Mouse (Mus musculus) gastrocnemius, adult 2 months (tissue): ENCODE measurements around the gene Sumo1. TPM values are rescaled to one million over a fixed set of nuclear protein-coding genes. Genes with fewer than 3 reads are reported as not detected.
"Not testable (repeated sequence)": the region's sequence is repeated elsewhere in the genome, so short reads cannot be mapped to it uniquely, and the experiment has no call there.

Experiments
- DNase-seq: peaks from one replicate; pipeline ENCODE4 v3.0.0; 2022
- H3K27ac ChIP-seq: fragments of 200-600 bp; 2 replicates; pipeline ENCODE4 v1.8.1; 2022; ENCODE audit warnings: mild to moderate bottlenecking
- H3K4me3 ChIP-seq: fragments of 200-600 bp; 2 replicates; pipeline ENCODE4 v1.8.1; 2022; ENCODE audit warnings: mild to moderate bottlenecking, moderate library complexity
- CTCF ChIP-seq: fragments of 200-600 bp; IDR thresholded peaks from 2 replicates; pipeline ENCODE4 v1.8.1; 2022; ENCODE audit warnings: antibody characterized with exemption, mild to moderate bottlenecking, moderate library complexity
- intact Hi-C: fragments of 180-260 bp; cut with DNase I; formaldehyde crosslinking; loops from one replicate; pipeline ENCODE4 v1.15.1; 2025
- total RNA-seq, 2 experiments: library from RNA; stranded (reverse); gene quantifications; 2 replicates each; pipeline ENCODE4 v1.2.3; 2021

Gene Sumo1
- total RNA-seq, 2 experiments from 2014 or later = 50.3 to 69.0 TPM

GRCm38 (mm10) chr1:59668871-59669270, 1.8 kb downstream of the Sumo1 start:
- H3K4me3 ChIP-seq = peak overlapping the region; percentile 88
- no peak for TF ChIP-seq CTCF
- no peak overlapping the region for H3K27ac ChIP-seq
- intact Hi-C loops = no loop called here
- no peak for DNase-seq

GRCm38 (mm10) chr1:59663456-59664135, 7.0 kb downstream of the Sumo1 start:
- H3K4me3 ChIP-seq = no peak overlapping the region
- no peak for DNase-seq
- no peak overlapping the region for H3K27ac ChIP-seq
- TF ChIP-seq CTCF = no peak
- intact Hi-C loops = no loop called here

- DNase-seq = no peak
- intact Hi-C loops = no loop called here
- no peak overlapping the region for H3K4me3 ChIP-seq
- no peak overlapping the region for H3K27ac ChIP-seq
- TF ChIP-seq CTCF = no peak
Observed at GRCm38 (mm10) chr1:59656244-59657171, 14.1 kb downstream of the Sumo1 start.

- no peak for DNase-seq
- intact Hi-C loops = no loop called here
Observed at GRCm38 (mm10) chr1:59653243-59653911, 17.3 kb downstream of the Sumo1 start.

GRCm38 (mm10) chr1:59651201-59651819, 19.3 kb downstream of the Sumo1 start:
- no peak for TF ChIP-seq CTCF
- no peak for DNase-seq
- Histone ChIP-seq H3K4me3 (no peak overlapping the region), H3K27ac (no peak overlapping the region)
- intact Hi-C loops = no loop called here

More at GRCm38 (mm10) chr1:59653243-59653911, 17.3 kb downstream of the Sumo1 start:
- H3K27ac ChIP-seq = no peak overlapping the region
- no peak for TF ChIP-seq CTCF
- H3K4me3 ChIP-seq = no peak overlapping the region

- DNase-seq, intact Hi-C loops, H3K27ac ChIP-seq, H3K4me3 ChIP-seq: not testable (repeated sequence)
Observed at GRCm38 (mm10) chr1:59646502-59646901, 24.1 kb downstream of the Sumo1 start.

- H3K27ac ChIP-seq = no peak overlapping the region
- intact Hi-C loops = no loop called here
- DNase-seq = no peak
- TF ChIP-seq CTCF = no peak
- H3K4me3 ChIP-seq = no peak overlapping the region
Observed at GRCm38 (mm10) chr1:59642488-59642887, 28.1 kb downstream of the Sumo1 start.

GRCm38 (mm10) chr1:59638371-59638770, 32.3 kb downstream of the Sumo1 start:
- no peak for DNase-seq
- no peak for TF ChIP-seq CTCF
- intact Hi-C loops = no loop called here
- H3K27ac ChIP-seq = no peak overlapping the region
- no peak overlapping the region for H3K4me3 ChIP-seq

- no peak overlapping the region for H3K4me3 ChIP-seq
- intact Hi-C loops = no loop called here
- no peak for TF ChIP-seq CTCF
Observed at GRCm38 (mm10) chr1:59636349-59636748, 34.3 kb downstream of the Sumo1 start.

GRCm38 (mm10) chr1:59633056-59633455, 37.6 kb downstream of the Sumo1 start:
- no peak for TF ChIP-seq CTCF
- intact Hi-C loops = no loop called here
- no peak for DNase-seq
- Histone ChIP-seq H3K4me3 (no peak overlapping the region), H3K27ac (no peak overlapping the region)

More at GRCm38 (mm10) chr1:59636349-59636748, 34.3 kb downstream of the Sumo1 start:
- DNase-seq = no peak
- H3K27ac ChIP-seq = no peak overlapping the region

- no peak for TF ChIP-seq CTCF
- no peak overlapping the region for H3K27ac ChIP-seq
- intact Hi-C loops = no loop called here
- no peak for DNase-seq
- H3K4me3 ChIP-seq = no peak overlapping the region
Observed at GRCm38 (mm10) chr1:59631986-59632659, 38.5 kb downstream of the Sumo1 start.

- intact Hi-C loops = not testable (repeated sequence)
Observed at GRCm38 (mm10) chr1:59630356-59630755, 40.3 kb downstream of the Sumo1 start.

More at GRCm38 (mm10) chr1:59630356-59630755, 40.3 kb downstream of the Sumo1 start:
- H3K27ac ChIP-seq, H3K4me3 ChIP-seq, DNase-seq: not testable (repeated sequence)
